Mouse (Mus musculus) cerebellum, postnatal 4 days (tissue): ENCODE measurements at regions not wholly inside any gene's neighbourhood (a gene's known extent, or its start where the extent isn't known, plus 50 kb on each side); places are given as distances from the start of the nearest gene placed in this dataset.

Experiments used
- DNase-seq, 2 experiments: peaks; one replicate each; pipeline ENCODE4 v3.0.0; 2022; ENCODE audit warnings: low spot score in 2 of 2, mixed read lengths in 1 of 2

- no peak for DNase-seq
These were observed 573.1 kb downstream of the Ets1 start for GRCm38 (mm10) chr9:33209083-33209482.

GRCm38 (mm10) chr9:33214523-33214922 is 578.5 kb downstream of the Ets1 start:
- DNase-seq: no peak

- no peak for DNase-seq
These were observed 585.0 kb downstream of the Ets1 start for GRCm38 (mm10) chr9:33220981-33221380.

- DNase-seq: no peak
These were observed 586.2 kb downstream of the Ets1 start for GRCm38 (mm10) chr9:33222066-33222805.

GRCm38 (mm10) chr9:33233699-33234131 is 597.7 kb downstream of the Ets1 start:
- no peak for DNase-seq

GRCm38 (mm10) chr9:33238190-33238589 is 602.2 kb downstream of the Ets1 start:
- DNase-seq: no peak

GRCm38 (mm10) chr9:33238846-33239245 is 602.8 kb downstream of the Ets1 start:
- no peak for DNase-seq

- no peak for DNase-seq
These were observed 604.5 kb downstream of the Ets1 start for GRCm38 (mm10) chr9:33240506-33240905.

- no peak for DNase-seq
These were observed 605.1 kb downstream of the Ets1 start for GRCm38 (mm10) chr9:33240914-33241635.

GRCm38 (mm10) chr9:33246932-33247331 is 610.9 kb downstream of the Ets1 start:
- DNase-seq: peak; percentile 33 to 52

GRCm38 (mm10) chr9:33258241-33258640 is 622.2 kb downstream of the Ets1 start:
- no peak for DNase-seq

- DNase-seq: peak; percentile 28 to 62
These were observed 624.1 kb downstream of the Ets1 start for GRCm38 (mm10) chr9:33260171-33260570.

GRCm38 (mm10) chr9:33289381-33289780 is 653.4 kb downstream of the Ets1 start:
- DNase-seq: no peak

- no peak for DNase-seq
These were observed 656.1 kb downstream of the Ets1 start for GRCm38 (mm10) chr9:33292116-33292515.

GRCm38 (mm10) chr9:33295925-33296324 is 659.9 kb downstream of the Ets1 start:
- DNase-seq: no peak

- no peak for DNase-seq
These were observed 683.6 kb downstream of the Ets1 start for GRCm38 (mm10) chr9:33319525-33320025.

GRCm38 (mm10) chr9:33327722-33328121 is 691.7 kb downstream of the Ets1 start:
- DNase-seq: no peak

GRCm38 (mm10) chr9:33350258-33350657 is 714.2 kb downstream of the Ets1 start:
- no peak for DNase-seq

- DNase-seq: no peak
These were observed 720.6 kb downstream of the Ets1 start for GRCm38 (mm10) chr9:33356621-33357020.

GRCm38 (mm10) chr9:33360966-33361365 is 724.9 kb downstream of the Ets1 start:
- DNase-seq: no peak

- DNase-seq: no peak
These were observed 753.1 kb downstream of the Ets1 start for GRCm38 (mm10) chr9:33389170-33389569.

- DNase-seq: no peak
These were observed 768.7 kb downstream of the Ets1 start for GRCm38 (mm10) chr9:33404691-33405090.

- DNase-seq: no peak
These were observed 771.5 kb downstream of the Ets1 start for GRCm38 (mm10) chr9:33407517-33407916.
